Mouse (Mus musculus) cerebellum, adult 11 months (tissue): ENCODE data around the gene Lsg1.

ENCODE experiments used
- DNase-seq: peaks from one replicate; pipeline ENCODE4 v3.0.0; 2022

Gene Lsg1

GRCm38 (mm10) chr16:30600431-30601045 is 13.1 kb upstream of the Lsg1 start:
- peak; percentile 67 for DNase-seq

DNA sequence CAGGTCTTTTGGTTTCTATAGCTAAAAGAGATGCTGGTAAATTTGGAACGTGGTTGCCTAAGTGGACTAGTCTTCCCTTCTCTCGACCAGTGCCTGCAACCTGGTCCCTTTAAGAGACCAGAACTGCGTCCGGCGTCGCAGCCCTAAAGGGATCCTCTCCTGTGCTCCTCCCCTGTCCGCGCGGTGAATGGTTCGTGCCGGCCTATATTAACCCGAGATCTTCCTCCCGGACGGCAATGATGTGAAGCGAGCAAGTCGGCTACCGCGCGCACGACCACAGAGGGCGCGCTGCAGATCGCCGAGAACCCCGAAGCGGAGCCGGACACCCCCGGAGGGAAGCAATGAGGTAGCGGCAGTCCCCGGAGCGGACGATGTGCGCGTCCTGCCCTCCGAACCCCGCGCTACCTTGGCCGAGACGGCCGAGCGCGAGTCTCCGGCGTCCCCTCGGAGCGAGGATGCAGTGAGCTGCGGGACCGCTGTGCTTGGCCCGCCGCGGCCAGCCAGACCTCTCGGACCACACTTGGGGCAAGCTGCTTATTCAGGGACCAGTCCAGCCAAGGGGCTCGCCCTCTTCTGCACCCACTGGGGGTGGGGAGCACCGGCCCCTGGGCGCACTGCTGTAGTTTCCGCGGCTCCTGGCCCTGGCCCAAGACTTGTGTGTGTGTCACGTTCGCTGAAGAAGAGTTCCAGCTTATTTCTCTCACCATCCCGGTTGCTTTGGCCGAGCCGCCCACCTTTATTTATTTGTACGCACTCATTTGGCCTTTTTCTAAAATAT is 12.3 kb upstream of the Lsg1 start, which contains the start of gene Fam43a:
Gene Fam43a (plus strand): TSS at position 233 of the 778 bp plus-strand sequence.
- peak; percentile 91 for DNase-seq

- peak; percentile 86 for DNase-seq
Observed at GRCm38 (mm10) chr16:30596959-30597681, 9.7 kb upstream of the Lsg1 start.

- no peak for DNase-seq
Observed at GRCm38 (mm10) chr16:30595835-30596557, 8.6 kb upstream of the Lsg1 start.

DNA sequence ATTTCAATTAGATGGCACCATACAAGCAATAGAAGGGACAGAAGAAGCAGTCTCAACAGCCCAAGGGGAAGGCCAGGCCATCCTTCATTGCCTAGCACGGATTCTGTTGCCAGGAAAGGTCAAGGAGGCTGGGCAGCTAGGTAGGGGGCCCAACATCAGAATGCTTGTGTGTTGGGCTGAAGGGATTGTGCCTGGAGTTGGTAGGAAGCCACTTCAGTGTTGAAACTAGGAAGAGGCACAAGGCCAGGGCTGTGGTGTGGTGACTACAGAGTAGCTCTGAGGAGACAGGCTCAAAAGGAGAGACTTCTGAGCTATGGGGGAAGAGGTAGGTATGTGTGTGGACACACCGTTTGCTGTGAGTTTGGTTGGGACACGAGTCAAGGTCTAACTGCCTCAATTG is 8.0 kb upstream of the Lsg1 start:
- no peak for DNase-seq

DNA sequence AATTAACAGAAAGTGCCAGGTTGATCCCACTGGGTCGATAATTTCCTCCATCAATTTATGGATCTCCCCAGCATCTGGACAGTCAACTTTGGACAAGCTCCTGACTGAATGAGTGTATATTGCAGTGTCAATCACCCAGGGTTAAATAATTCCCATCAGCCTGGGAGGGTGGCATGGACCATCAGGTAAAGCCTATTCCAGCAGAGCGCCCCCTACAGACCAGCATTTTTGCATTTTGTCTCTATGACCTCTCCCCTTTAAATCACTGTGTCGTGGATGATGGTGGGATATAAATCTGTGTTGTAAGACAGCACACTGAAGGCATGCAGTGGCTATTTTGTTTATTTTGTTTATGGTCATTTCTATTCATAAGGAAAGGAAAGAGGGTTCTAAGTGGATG is 4.6 kb upstream of the Lsg1 start:
- no peak for DNase-seq

DNA sequence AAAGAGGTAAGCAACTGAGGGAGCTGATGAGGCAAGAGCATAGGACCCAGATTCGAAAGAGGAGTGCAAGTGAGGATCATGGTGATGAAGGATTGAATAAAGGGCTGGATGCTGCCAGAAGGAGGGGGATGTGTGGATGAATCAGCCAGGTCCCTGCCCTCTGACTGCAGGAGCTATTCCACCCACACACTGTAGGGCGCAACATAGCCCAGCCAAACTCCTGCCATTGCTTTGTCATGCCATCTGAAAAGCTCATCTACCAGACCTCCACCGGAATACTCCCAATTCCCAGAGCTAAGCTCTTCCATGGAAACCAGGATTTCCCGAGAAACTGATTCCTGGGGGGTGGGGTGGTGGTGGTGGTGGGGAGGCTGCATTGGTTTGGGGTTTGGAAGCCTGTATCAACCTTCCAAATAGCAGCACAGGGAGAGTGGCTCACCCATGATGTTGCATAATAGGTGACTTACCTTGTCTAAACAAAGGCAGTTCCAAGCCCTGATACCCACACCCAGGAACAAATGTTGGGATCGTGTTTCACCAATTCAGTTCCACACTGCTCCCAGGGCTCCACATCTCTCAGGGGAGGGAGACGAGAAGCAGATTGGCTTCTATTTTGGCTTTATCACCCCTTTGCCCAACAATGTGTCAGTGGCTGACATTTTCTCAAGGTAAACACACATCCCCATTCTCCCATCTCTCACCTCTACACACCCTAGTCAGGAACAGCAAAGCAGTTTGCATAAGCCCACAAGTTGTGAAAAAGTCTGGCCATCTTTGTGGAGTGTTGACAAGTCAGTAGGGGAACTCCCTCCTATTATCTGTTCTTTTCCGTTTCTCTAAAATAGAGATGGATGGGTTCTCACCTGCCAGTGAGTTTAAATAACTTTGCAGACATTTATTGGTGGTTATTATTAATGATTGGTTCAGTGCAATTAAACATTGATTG is 3.1 kb upstream of the Lsg1 start:
- no peak for DNase-seq

- DNase-seq = no peak
Observed at GRCm38 (mm10) chr16:30586935-30587493, 378 bp downstream of the Lsg1 start.

- DNase-seq = no peak
Observed at GRCm38 (mm10) chr16:30580765-30581164, 6.6 kb downstream of the Lsg1 start.

- DNase-seq = no peak
Observed at GRCm38 (mm10) chr16:30576392-30576791, 11.0 kb downstream of the Lsg1 start.

DNA sequence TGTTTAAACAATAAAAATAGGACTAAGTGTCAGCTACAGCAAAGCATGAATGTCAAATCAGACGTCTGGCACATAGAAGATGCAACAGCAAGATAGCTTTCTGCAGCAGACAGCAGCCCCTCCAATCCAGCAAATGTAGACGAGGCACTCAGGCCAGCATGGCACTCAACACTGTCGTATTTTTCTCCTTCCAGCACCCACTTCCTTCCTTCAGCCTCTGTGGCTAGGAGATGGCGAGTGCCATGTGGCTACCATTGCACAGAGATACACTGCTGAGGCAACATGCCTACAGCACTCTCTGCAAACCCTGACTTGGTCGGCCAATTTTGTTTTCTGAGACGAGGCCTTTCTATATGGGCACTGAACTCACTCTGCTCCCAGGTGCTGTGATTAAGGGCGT is 11.6 kb downstream of the Lsg1 start:
- no peak for DNase-seq

- DNase-seq = no peak
Observed at GRCm38 (mm10) chr16:30572239-30572638, 15.2 kb downstream of the Lsg1 start.

- no peak for DNase-seq
Observed at GRCm38 (mm10) chr16:30571378-30571777, 16.0 kb downstream of the Lsg1 start.

DNA sequence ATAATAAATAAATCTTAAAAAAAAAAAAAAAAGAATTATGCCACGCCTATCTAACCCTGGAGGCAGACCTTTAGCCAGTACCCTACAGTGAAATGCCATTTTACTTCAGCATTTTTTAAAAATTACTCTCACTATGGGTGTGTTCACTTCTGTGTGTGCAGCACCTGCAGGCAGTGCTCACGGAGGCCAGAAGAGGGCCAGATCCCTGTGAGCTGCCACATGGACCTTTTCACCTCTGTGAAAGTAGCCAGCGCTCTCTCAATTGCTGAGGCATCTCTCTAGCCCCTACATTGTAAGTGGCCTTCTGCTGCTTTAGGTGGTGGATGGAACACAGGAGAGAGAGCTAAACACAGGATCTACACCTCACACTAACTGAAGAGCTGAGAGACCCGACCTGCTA is 17.2 kb downstream of the Lsg1 start:
- DNase-seq = no peak

DNA sequence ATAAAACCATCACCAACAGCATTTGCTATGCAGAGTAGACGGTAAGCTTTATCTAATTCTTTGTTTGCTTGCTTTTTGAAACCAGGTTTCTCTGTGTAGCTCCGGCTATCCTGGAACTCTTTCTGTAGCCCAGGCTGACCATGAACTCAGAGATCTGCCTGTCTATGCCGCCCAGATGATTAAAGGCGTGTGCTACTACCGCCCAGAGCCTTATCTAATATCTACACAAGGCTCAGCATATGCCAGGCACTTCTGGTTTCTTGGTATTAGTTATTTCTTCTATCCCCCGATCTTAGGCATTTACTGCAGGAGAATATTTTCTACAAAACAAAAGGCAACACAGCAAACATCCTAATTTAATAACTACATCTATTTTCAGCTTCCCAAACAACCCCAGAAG is 21.8 kb downstream of the Lsg1 start:
- DNase-seq = no peak

DNA sequence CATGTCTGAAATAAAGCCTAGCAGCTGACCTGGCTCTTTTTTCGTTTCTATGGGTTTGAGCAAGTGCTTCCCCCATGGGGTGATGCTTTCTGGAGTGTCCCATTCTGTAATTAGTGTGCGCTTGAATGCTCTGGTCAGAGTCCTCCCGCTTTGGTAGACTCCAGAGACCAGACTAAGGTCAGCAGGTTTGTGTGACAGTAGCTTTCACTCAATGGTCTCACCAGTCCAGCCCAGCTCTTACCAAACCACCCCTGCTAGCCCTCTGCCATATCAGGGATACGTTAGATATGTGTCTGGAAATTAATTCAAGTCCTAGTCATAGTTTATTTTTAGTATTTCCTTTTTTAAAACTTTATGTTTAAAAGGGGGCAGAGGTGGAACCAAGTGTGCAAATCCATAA is 26.8 kb downstream of the Lsg1 start:
- no peak for DNase-seq

GRCm38 (mm10) chr16:30559312-30559992 is 27.9 kb downstream of the Lsg1 start:
- no peak for DNase-seq

- no peak for DNase-seq
Observed at GRCm38 (mm10) chr16:30554109-30554508, 33.3 kb downstream of the Lsg1 start.

- DNase-seq = peak; percentile 26
Observed at GRCm38 (mm10) chr16:30552621-30553338, 34.6 kb downstream of the Lsg1 start.

GRCm38 (mm10) chr16:30550748-30551192 is 36.6 kb downstream of the Lsg1 start, which contains the start of gene Tmem44:
TSS of gene Tmem44 (minus strand) at chr16:30550842.
- no peak for DNase-seq
